Mouse (Mus musculus): ENCODE measurements around the gene Tmem151a.

DNA sequence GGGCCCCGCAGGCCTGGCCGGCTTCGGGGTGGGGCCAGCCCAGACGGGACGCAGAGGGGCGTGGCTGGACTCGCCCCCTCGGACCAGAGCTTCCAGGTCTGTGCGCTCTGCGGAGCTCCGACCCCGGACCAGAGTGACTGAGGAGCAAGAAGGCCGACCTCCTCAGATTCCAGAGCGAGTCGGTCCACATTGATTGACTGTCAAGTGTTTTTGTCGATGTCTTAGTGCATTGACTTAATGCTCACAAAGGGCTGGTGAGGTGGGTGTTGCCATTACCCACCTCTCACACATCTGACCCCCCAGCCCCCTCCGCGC, 33.0 kb upstream of the Tmem151a start, which contains the start of gene Klc2:
- TF ChIP-seq CTCF (conservative IDR thresholded peaks at IDR 0.05; ENCODE audit: low read length), result no peak
- TF ChIP-seq POU5F1 (IDR thresholded peaks at IDR 0.05; ENCODE audit: borderline replicate concordance, low read length), result no peak

Data from E14TG2a.4 (cell line).